Mouse (Mus musculus) MEL (cell line): Measurements from ENCODE around the gene Spata1. TPM values are rescaled to one million over a fixed set of nuclear protein-coding genes. Genes with fewer than 3 reads are reported as not detected.

Experiments
- DNase-seq: peaks from one replicate; pipeline ENCODE4 v3.0.0; 2011; ENCODE audit warnings: low read depth, low spot score
- H3K27ac ChIP-seq: 2 replicates; pipeline ENCODE4 v1.5.1; 2012; ENCODE audit warnings: low read depth, mild to moderate bottlenecking, control low read depth, low read length, moderate library complexity; ENCODE audit not compliant: control insufficient read depth
- H3K27me3 ChIP-seq, 2 experiments: fragments of 150-350 bp in 1 of 2; sonication (generic) in 1 of 2; 2 replicates each; pipeline ENCODE4 v1.6.1; 2012; ENCODE audit warnings: low read length in 2 of 2, mild to moderate bottlenecking in 2 of 2, improper control_type of control experiment in 1 of 2, moderate library complexity in 1 of 2; ENCODE audit not compliant: insufficient read depth in 2 of 2, control insufficient read depth in 1 of 2
- H3K36me3 ChIP-seq, 2 experiments: 2 replicates each; pipeline ENCODE4 v1.6.1; 2012 to 2014; ENCODE audit warnings: low read length in 2 of 2, improper control_type of control experiment in 1 of 2, inconsistent platforms in 1 of 2, mild to moderate bottlenecking in 1 of 2; ENCODE audit not compliant: insufficient read depth in 2 of 2, control insufficient read depth in 1 of 2
- H3K4me1 ChIP-seq, 2 experiments: fragments of 150-350 bp in 1 of 2; sonication (generic) in 1 of 2; 2 replicates each; pipeline ENCODE4 v1.6.1; 2012; ENCODE audit warnings: low read length in 2 of 2, improper control_type of control experiment in 1 of 2, mild to moderate bottlenecking in 1 of 2; ENCODE audit not compliant: insufficient read depth in 2 of 2, control insufficient read depth in 1 of 2
- H3K4me3 ChIP-seq, 2 experiments: fragments of 150-350 bp in 1 of 2; sonication (generic) in 1 of 2; 2 replicates each; pipeline ENCODE4 v1.5.1; 2012; ENCODE audit warnings: low read depth in 2 of 2, low read length in 2 of 2, mild to moderate bottlenecking in 2 of 2, moderate library complexity in 2 of 2, control low read depth in 1 of 2, improper control_type of control experiment in 1 of 2; ENCODE audit not compliant: control insufficient read depth in 1 of 2, insufficient read depth in 1 of 2
- H3K79me2 ChIP-seq: 2 replicates; pipeline ENCODE4 v1.6.1; 2012; ENCODE audit warnings: mild to moderate bottlenecking, low read length, moderate library complexity; ENCODE audit not compliant: control insufficient read depth, poor library complexity, insufficient read depth
- H3K9ac ChIP-seq: 2 replicates; pipeline ENCODE4 v1.6.1; 2012; ENCODE audit warnings: low read depth, mild to moderate bottlenecking, control low read depth, low read length, moderate library complexity; ENCODE audit not compliant: control insufficient read depth, poor library complexity, severe bottlenecking
- H3K9me3 ChIP-seq: fragments of 150-350 bp; sonication (generic); replicated peaks from 2 replicates; pipeline ENCODE4 v1.6.1; 2012; ENCODE audit warnings: mild to moderate bottlenecking, low read length, improper control_type of control experiment, moderate library complexity; ENCODE audit not compliant: insufficient read depth
- BHLHE40 ChIP-seq: IDR thresholded peaks from 2 replicates; pipeline ENCODE4 v1.6.1; 2012; ENCODE audit warnings: low read depth, mild to moderate bottlenecking, inconsistent platforms, low read length, improper control_type of control experiment, borderline replicate concordance
- CHD1 ChIP-seq: IDR thresholded peaks from 2 replicates; pipeline ENCODE4 v1.6.1; 2012; ENCODE audit warnings: low read depth, mild to moderate bottlenecking, inconsistent platforms, low read length, improper control_type of control experiment
- CHD2 ChIP-seq: IDR thresholded peaks from 2 replicates; pipeline ENCODE4 v1.6.1; 2011; ENCODE audit warnings: low read length, improper control_type of control experiment
- CTCF ChIP-seq, 3 experiments: IDR thresholded peaks in 2 of 3; conservative IDR thresholded peaks in 1 of 3; 2 replicates each; pipeline ENCODE4 v1.5.1; 2011 to 2012; ENCODE audit warnings: low read length in 3 of 3, low read depth in 2 of 3, mild to moderate bottlenecking in 2 of 3, improper control_type of control experiment in 1 of 3, inconsistent platforms in 1 of 3, mixed read lengths in 1 of 3, moderate library complexity in 1 of 3; ENCODE audit not compliant: control insufficient read depth in 1 of 3, insufficient read depth in 1 of 3, poor library complexity in 1 of 3, severe bottlenecking in 1 of 3
- ELF1 ChIP-seq: IDR thresholded peaks from 2 replicates; pipeline ENCODE4 v1.6.1; 2014; ENCODE audit warnings: low read depth, mild to moderate bottlenecking, inconsistent platforms, low read length, improper control_type of control experiment, moderate library complexity
- EP300 ChIP-seq, 2 experiments: IDR thresholded peaks; 2 replicates each; pipeline ENCODE4 v1.6.1; 2011; ENCODE audit warnings: improper control_type of control experiment in 2 of 2, low read length in 2 of 2, low read depth in 1 of 2, mild to moderate bottlenecking in 1 of 2
- JUND ChIP-seq: IDR thresholded peaks from 2 replicates; pipeline ENCODE4 v1.6.1; 2011; ENCODE audit warnings: low read depth, mild to moderate bottlenecking, improper control_type of control experiment, low read length
- MAFK ChIP-seq: IDR thresholded peaks from 2 replicates; pipeline ENCODE4 v1.6.1; 2011; ENCODE audit warnings: low read depth, mild to moderate bottlenecking, low read length, improper control_type of control experiment, borderline replicate concordance
- MAX ChIP-seq: IDR thresholded peaks from 2 replicates; pipeline ENCODE4 v1.6.1; 2011; ENCODE audit warnings: low read length, improper control_type of control experiment
- MAZ ChIP-seq: IDR thresholded peaks from 2 replicates; pipeline ENCODE4 v1.6.1; 2012; ENCODE audit warnings: low read depth, mild to moderate bottlenecking, inconsistent platforms, low read length, improper control_type of control experiment
- MEF2A ChIP-seq: IDR thresholded peaks from 2 replicates; pipeline ENCODE4 v1.6.1; 2014; ENCODE audit warnings: low read depth, mild to moderate bottlenecking, inconsistent platforms, low read length, improper control_type of control experiment; ENCODE audit not compliant: poor library complexity, insufficient replicate concordance, severe bottlenecking; ENCODE audit errors: extremely low read depth
- MXI1 ChIP-seq: IDR thresholded peaks from 2 replicates; pipeline ENCODE4 v1.6.1; 2011; ENCODE audit warnings: mild to moderate bottlenecking, low read depth, low read length, improper control_type of control experiment
- NELFE ChIP-seq: IDR thresholded peaks from 2 replicates; pipeline ENCODE4 v1.6.1; 2011; ENCODE audit warnings: low read depth, low read length, improper control_type of control experiment
- POLR2A ChIP-seq, 2 experiments: IDR thresholded peaks; 2 replicates each; pipeline ENCODE4 v1.6.1; 2011 to 2012; ENCODE audit warnings: low read length in 2 of 2, mild to moderate bottlenecking in 2 of 2, control low read depth in 1 of 2, improper control_type of control experiment in 1 of 2, low read depth in 1 of 2, moderate library complexity in 1 of 2; ENCODE audit not compliant: control insufficient read depth in 1 of 2, insufficient read depth in 1 of 2, poor library complexity in 1 of 2
- POLR2AphosphoS5 ChIP-seq: IDR thresholded peaks from 2 replicates; pipeline ENCODE4 v1.6.1; 2012; ENCODE audit warnings: low read depth, borderline replicate concordance, mild to moderate bottlenecking, inconsistent platforms, low read length, moderate library complexity, mixed read lengths
- RAD21 ChIP-seq: IDR thresholded peaks from 2 replicates; pipeline ENCODE4 v1.6.1; 2011; ENCODE audit warnings: mild to moderate bottlenecking, low read depth, low read length, improper control_type of control experiment
- RCOR1 ChIP-seq: IDR thresholded peaks from 2 replicates; pipeline ENCODE4 v1.6.1; 2012; ENCODE audit warnings: low read depth, mild to moderate bottlenecking, inconsistent platforms, low read length, improper control_type of control experiment
- SMC3 ChIP-seq: IDR thresholded peaks from 2 replicates; pipeline ENCODE4 v1.6.1; 2011; ENCODE audit warnings: low read depth, low read length, improper control_type of control experiment
- UBTF ChIP-seq: IDR thresholded peaks from 2 replicates; pipeline ENCODE4 v1.6.1; 2012; ENCODE audit warnings: low read depth, mild to moderate bottlenecking, inconsistent platforms, low read length, improper control_type of control experiment, moderate library complexity, borderline replicate concordance; ENCODE audit not compliant: insufficient read depth
- ZC3H11A ChIP-seq: IDR thresholded peaks from 2 replicates; pipeline ENCODE4 v1.6.1; 2012; ENCODE audit warnings: low read depth, mild to moderate bottlenecking, inconsistent platforms, low read length, improper control_type of control experiment
- ZKSCAN1 ChIP-seq: IDR thresholded peaks from 2 replicates; pipeline ENCODE4 v1.6.1; 2012; ENCODE audit warnings: low read depth, mild to moderate bottlenecking, inconsistent platforms, low read length, improper control_type of control experiment, moderate library complexity
- ZMIZ1 ChIP-seq: IDR thresholded peaks from 2 replicates; pipeline ENCODE4 v1.6.1; 2012; ENCODE audit warnings: low read depth, mild to moderate bottlenecking, inconsistent platforms, low read length, improper control_type of control experiment, moderate library complexity
- polyA plus RNA-seq, 2 experiments: library from polyadenylated mRNA; stranded (reverse) in 1 of 2; unstranded in 1 of 2; fragments of >175 nt in 1 of 2; fragments of >200 nt in 1 of 2; gene quantifications; 2 replicates each; pipeline versions ENCODE4 v1.2.1 to v1.2.4; 2012; ENCODE audit warnings: low replicate concordance in 2 of 2, low read depth in 1 of 2; ENCODE audit not compliant: insufficient read length in 2 of 2, insufficient read depth in 1 of 2, missing spikeins in 1 of 2
- total RNA-seq: library from RNA; depleted of rRNA; stranded (reverse); fragments of 300-350 nt; gene quantifications from 2 replicates; pipeline ENCODE4 v1.2.3, GENCODE M21; 2012

Spata1 gene
- total and polyA plus RNA-seq, 3 experiments = 1.1 to 1.9 TPM; not detected in 1

GRCm38 (mm10) chr3:146436114-146436513 is 63.4 kb downstream of the Spata1 start:
- H3K9me3 ChIP-seq = no peaks in the 10 kb centered on the region
- no peak for DNase-seq

GRCm38 (mm10) chr3:146435533-146435932 is 64.0 kb downstream of the Spata1 start:
- Histone ChIP-seq H3K27me3 (no peaks in the 10 kb centered on the region), H3K4me3 (no peak overlapping the region), H3K27ac (no peak overlapping the region), H3K79me2 (no peaks in the 10 kb centered on the region), H3K36me3 (peaks cover 0 to 10% of the 10 kb centered on the region in 2 experiments; a peak in 2 of 4 replicates), H3K9me3 (no peaks in the 10 kb centered on the region), H3K4me1 (no peaks in the 10 kb centered on the region), H3K9ac (no peak overlapping the region)
- DNase-seq = no peak
- TF ChIP-seq MAZ (no peak), MEF2A (no peak), ZMIZ1 (no peak), RAD21 (no peak), ZKSCAN1 (no peak), BHLHE40 (no peak), EP300 (IDR thresholded peaks at IDR 0.05; ENCODE audit: low read depth in 1 of 2, low read length in 2 of 2) (no peak), MAFK (no peak), NELFE (no peak), ZC3H11A (no peak)

More at GRCm38 (mm10) chr3:146436114-146436513, 63.4 kb downstream of the Spata1 start:
- H3K4me3 ChIP-seq = no peak overlapping the region
- no peak overlapping the region for H3K9ac ChIP-seq
- H3K27me3 ChIP-seq = no peaks in the 10 kb centered on the region
- TF ChIP-seq SMC3 (no peak), MAX (no peak), POLR2A (IDR thresholded peaks at IDR 0.05; ENCODE audit: control insufficient read depth in 1 of 2, insufficient read depth in 1 of 2, low read depth in 1 of 2, low read length in 2 of 2, poor library complexity in 1 of 2) (no peak), UBTF (no peak), EP300 (IDR thresholded peaks at IDR 0.05; ENCODE audit: low read depth in 1 of 2, low read length in 2 of 2) (no peak), MXI1 (no peak), RCOR1 (no peak), POLR2AphosphoS5 (no peak), JUND (no peak), RAD21 (no peak), ELF1 (no peak), CHD1 (no peak), BHLHE40 (no peak), MAZ (no peak), CTCF (IDR thresholded peaks at IDR 0.05 in 2 of 3, conservative IDR thresholded peaks at IDR 0.05 in 1 of 3; ENCODE audit: control insufficient read depth in 1 of 3, insufficient read depth in 1 of 3, low read depth in 2 of 3, low read length in 3 of 3, poor library complexity in 1 of 3, severe bottlenecking in 1 of 3) (no peak), MEF2A (no peak), NELFE (no peak), CHD2 (no peak), ZKSCAN1 (no peak)
- H3K4me1 ChIP-seq = no peaks in the 10 kb centered on the region
- peaks cover 0 to 10% of the 10 kb centered on the region in 2 experiments; a peak in 2 of 4 replicates for H3K36me3 ChIP-seq
- H3K27ac ChIP-seq = no peak overlapping the region
- no peaks in the 10 kb centered on the region for H3K79me2 ChIP-seq
